Mouse (Mus musculus) gastrocnemius, postnatal 10 days (tissue): ENCODE data around the gene Dnmt3l. TPM values are rescaled to one million over a fixed set of nuclear protein-coding genes. Genes with fewer than 3 reads are reported as not detected.
"Not testable (repeated sequence)": the region's sequence is repeated elsewhere in the genome, so short reads cannot be mapped to it uniquely, and the experiment has no call there.

Experiments
- DNase-seq: peaks from one replicate; pipeline ENCODE4 v3.0.0; 2021; ENCODE audit warnings: mixed read lengths
- long read RNA-seq, 2 experiments: library from polyadenylated mRNA; stranded (forward); transcript quantifications; one replicate each; pipeline ENCODE4 v2.0.0; 2021
- total RNA-seq, 2 experiments: library from RNA; stranded (reverse); gene quantifications; 2 replicates each; pipeline ENCODE4 v1.2.3; 2021

The Dnmt3l gene
- not detected for total RNA-seq
- long read RNA-seq, experiment 1 = 0 reads
- long read RNA-seq, experiment 2 = 0 reads

- no peak for DNase-seq
Measured at GRCm38 (mm10) chr10:78041647-78042046, at the start of gene Dnmt3l. Gene Dnmt3l, plus strand, starts transcription at chr10:78041947.

GRCm38 (mm10) chr10:77995639-77996038, 46.1 kb upstream of the Dnmt3l start:
- no peak for DNase-seq

GRCm38 (mm10) chr10:78000200-78000599, 41.5 kb upstream of the Dnmt3l start:
- no peak for DNase-seq

GRCm38 (mm10) chr10:78001796-78002195, 40.0 kb upstream of the Dnmt3l start:
- DNase-seq = peak; percentile 54

- no peak for DNase-seq
Measured at GRCm38 (mm10) chr10:78002316-78002715, 39.4 kb upstream of the Dnmt3l start.

- DNase-seq = no peak
Measured at GRCm38 (mm10) chr10:78004479-78005100, 37.2 kb upstream of the Dnmt3l start.

GRCm38 (mm10) chr10:78005791-78006438, 35.8 kb upstream of the Dnmt3l start:
- DNase-seq = no peak

- no peak for DNase-seq
Measured at GRCm38 (mm10) chr10:78007203-78007602, 34.5 kb upstream of the Dnmt3l start.

GRCm38 (mm10) chr10:78008169-78008568, 33.6 kb upstream of the Dnmt3l start:
- no peak for DNase-seq

GRCm38 (mm10) chr10:78009184-78009944, 32.4 kb upstream of the Dnmt3l start:
- peak; percentile 93 for DNase-seq

GRCm38 (mm10) chr10:78009945-78010293, 31.8 kb upstream of the Dnmt3l start, which contains the start of gene Pfkl:
Gene Pfkl, minus strand, starts transcription at chr10:78010083.
- DNase-seq = no peak

- no peak for DNase-seq
Measured at GRCm38 (mm10) chr10:78010335-78010734, 31.4 kb upstream of the Dnmt3l start.

- DNase-seq = not testable (repeated sequence)
Measured at GRCm38 (mm10) chr10:78011116-78011515, 30.6 kb upstream of the Dnmt3l start.

GRCm38 (mm10) chr10:78012661-78013495, 28.9 kb upstream of the Dnmt3l start:
- DNase-seq = no peak

GRCm38 (mm10) chr10:78015489-78015888, 26.3 kb upstream of the Dnmt3l start:
- DNase-seq = no peak

GRCm38 (mm10) chr10:78016366-78016765, 25.4 kb upstream of the Dnmt3l start:
- DNase-seq = no peak

- peak; percentile 88 for DNase-seq
Measured at GRCm38 (mm10) chr10:78018797-78019203, 22.9 kb upstream of the Dnmt3l start.

- DNase-seq = no peak
Measured at GRCm38 (mm10) chr10:78019291-78019690, 22.5 kb upstream of the Dnmt3l start.

GRCm38 (mm10) chr10:78019984-78020383, 21.8 kb upstream of the Dnmt3l start:
- not testable (repeated sequence) for DNase-seq

- DNase-seq = not testable (repeated sequence)
Measured at GRCm38 (mm10) chr10:78025453-78025852, 16.3 kb upstream of the Dnmt3l start.

GRCm38 (mm10) chr10:78028129-78028528, 13.6 kb upstream of the Dnmt3l start:
- peak; percentile 74 for DNase-seq

- no peak for DNase-seq
Measured at GRCm38 (mm10) chr10:78029080-78029479, 12.7 kb upstream of the Dnmt3l start.
